Mouse (Mus musculus) large intestine, adult 2 months (tissue): ENCODE results near the gene Srebf2. TPM values are rescaled to one million over a fixed set of nuclear protein-coding genes. Genes with fewer than 3 reads are reported as not detected.

Experiments
- DNase-seq: peaks from one replicate; pipeline ENCODE4 v3.0.0-alpha.2; 2012; ENCODE audit warnings: low read depth, low spot score
- WGBS: fragments of 180-500 bp; shearing (Covaris S2); methylation state at CpG from one replicate; pipeline ENCODE4 v1.1.7; 2018; 5-methylcytosine and 5-hydroxymethylcytosine counted together
- polyA plus RNA-seq: library from polyadenylated mRNA; depleted of rRNA; stranded (reverse); fragments of >200 nt; gene quantifications from 2 replicates; pipeline ENCODE4 v1.2.3, GENCODE M21; 2012

Srebf2 gene
- polyA plus RNA-seq, 1 experiment, result 113 TPM

DNA sequence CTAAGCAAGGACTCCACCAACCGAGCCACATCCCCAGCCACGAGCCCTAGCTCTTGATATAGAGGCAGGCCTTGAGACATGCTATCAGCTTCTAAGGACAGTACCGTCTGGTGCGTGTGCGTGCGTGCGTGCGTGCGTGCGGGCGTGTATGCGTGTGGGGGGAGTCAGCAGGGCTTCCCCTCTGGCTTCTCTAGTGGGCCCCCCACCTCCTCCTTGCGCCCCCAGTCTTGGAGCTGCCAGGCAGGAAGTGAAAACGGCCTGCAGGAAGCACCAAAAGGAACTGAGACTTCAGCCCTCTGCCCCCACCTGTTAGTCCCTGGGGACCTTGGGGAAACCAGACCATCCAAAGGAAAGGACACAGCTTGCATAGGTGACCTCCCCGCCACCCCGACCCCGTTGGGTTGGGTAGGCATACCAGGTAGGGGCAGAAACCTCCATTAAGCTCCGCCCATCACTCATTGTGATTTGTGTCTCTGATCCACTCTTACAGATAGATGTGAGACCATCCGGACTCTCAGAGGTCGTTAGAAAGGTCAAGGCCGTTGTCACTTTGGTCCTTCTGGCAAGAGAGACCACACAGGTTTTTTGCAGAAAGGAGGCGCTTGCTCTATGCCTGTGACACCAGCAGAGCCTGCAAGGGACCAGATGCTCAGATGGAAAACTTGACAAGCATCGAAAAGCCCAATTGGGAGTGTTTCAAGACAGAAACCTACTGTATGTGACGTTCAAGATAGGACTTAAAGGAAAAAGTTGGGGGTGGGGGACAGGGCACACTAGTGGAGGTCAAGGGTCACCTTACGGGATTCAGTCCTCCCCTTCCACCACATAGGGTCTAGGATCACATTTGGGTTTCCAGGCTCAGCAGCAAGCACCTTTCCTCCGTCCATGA lies 72.0 kb downstream of the Srebf2 start:
- WGBS, result 70% methylated on average over 26 of the region's 26 CpGs
- DNase-seq, result no peak

DNA sequence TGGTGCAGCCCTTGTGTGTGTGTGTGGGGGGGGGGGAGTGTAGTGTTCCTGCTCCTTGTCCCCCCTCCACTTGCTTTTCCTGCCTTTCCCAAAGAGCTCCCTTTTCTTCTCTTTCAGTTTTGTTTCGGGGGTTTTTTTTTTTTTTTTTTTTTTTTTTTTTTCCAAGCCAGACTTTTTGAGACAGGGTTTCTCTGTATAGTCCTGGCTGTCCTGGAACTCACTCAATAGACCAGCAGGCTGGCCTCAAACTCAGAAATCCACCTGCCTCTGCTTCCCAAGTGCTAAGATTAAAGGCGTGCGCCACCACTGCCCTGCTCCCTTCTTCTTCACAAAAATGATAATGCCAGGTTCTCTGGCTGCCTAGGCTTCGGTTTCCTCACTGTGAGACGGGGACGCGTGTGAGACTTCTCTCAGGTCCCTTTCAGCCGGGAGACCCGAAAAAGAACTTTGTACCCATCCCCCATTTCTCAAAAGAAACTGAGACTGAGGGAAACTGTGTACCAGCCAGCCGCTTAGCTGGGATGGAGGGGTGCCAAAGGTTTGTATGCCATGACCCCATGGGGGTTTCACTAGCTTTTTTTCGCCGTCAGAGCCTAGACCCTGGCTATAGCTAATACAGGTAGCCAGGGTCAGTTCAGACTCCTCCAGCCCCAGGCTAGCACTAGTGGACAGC lies 73.2 kb downstream of the Srebf2 start:
- no peak for DNase-seq
- WGBS, result 76% methylated on average over 11 of the region's 12 CpGs

DNA sequence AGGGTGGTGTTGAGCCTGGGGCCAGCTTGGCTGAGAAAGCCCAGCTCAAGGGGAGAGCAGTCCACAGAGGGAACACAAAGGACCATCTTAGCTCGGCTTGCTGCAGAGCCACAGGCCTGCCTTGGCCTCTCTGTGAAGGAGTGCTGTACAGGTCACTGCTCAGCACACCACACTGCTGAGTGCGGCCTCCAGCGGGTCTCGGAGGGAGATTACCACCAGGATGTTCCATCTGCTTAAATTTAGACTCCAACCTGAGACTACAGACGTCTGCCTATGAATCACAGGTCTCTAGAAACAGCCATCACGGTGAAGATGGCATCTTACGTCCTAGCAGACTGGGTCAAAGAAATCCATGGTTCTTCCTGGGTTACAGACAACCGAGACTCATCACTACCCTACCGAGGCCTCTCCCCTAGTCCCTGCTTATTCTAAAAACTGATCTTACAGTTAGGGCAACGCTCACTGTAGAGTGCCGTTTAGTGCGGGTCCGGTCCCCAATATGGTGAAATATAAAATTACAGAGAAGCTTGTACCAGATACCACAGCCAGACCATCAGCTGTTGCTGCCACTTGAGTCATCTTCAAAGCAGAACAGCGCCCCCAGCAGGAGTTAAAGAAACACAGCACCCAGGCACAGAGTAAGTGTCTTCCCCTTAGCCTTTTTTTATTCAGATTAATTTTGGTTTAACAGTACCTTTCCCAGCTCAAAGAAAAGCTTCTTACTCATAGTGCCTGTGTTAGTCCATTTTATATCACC lies 74.3 kb downstream of the Srebf2 start:
- no peak for DNase-seq
- 75% methylated on average over 14 of the region's 14 CpGs for WGBS

DNA sequence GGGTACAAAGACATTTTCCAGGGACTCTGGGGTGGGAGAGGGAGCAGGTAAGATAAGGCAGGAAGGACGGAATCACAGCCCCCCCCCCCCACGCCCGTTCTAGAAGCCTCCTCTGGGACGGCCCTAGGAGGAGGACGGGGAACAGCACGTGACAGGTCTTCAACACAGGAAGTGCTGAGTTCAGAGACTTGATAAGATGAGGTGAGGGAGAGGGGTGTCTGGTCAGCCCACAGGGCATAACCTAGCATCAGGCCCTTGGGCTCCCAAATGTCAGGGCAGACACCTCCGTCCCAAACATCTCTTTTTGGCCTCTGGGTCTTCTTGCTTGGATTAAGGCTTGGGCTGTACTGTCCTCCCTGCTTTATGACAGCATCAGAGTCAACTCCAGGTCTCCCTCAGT lies 76.3 kb downstream of the Srebf2 start:
- 28% methylated on average over 7 of the region's 7 CpGs for WGBS
- DNase-seq, result no peak

DNA sequence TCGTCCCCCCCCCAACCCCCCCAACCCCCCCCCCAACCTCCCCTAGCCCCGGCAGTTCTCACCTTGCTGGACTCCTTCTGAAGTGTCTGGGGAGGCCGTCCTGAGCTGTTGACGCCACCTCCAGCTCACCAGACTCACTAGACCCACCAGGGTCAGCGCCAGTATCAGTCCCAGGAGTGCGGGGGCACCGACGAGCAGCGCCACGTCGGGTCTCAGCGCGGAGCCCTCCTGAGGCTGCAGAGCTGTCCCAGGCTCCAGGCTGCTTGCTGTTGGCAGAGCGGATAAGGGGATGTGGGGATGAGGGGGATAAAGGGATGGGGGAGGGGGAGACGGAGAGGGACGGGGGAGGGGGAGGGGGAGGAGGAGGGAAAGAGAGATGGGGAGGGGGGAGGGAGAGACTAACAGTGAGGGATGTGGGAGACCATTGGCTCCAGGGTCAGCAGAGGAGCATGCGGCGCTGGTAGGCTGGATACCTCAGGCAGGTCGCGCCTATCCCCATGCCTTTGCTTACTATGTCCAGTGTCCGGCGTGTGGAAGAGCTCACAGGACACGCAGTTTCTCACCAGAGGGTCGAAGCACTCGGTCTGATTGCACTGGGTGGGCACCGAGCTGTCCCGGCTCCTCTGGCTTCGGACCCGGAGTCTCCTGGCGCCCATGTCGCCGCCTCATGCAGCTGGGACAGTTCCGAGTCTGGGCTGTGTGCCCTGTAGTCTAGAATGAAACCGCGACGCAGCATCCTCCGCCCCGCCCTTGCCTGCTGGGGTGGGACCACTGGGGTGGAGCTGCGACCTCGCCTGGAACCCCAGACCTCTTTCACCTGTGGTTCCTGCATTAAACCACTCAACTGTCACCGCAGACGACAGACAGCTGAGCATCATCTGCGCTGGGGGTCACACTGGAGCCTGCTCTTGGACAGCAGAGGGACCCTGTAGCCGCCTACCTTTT lies 76.9 kb downstream of the Srebf2 start, which contains the start of gene Tnfrsf13c:
Tnfrsf13c (minus strand) TSS at position 713 of the 945 bp plus-strand sequence.
- no peak for DNase-seq
- WGBS, result 4% methylated on average over 44 of the region's 44 CpGs

DNA sequence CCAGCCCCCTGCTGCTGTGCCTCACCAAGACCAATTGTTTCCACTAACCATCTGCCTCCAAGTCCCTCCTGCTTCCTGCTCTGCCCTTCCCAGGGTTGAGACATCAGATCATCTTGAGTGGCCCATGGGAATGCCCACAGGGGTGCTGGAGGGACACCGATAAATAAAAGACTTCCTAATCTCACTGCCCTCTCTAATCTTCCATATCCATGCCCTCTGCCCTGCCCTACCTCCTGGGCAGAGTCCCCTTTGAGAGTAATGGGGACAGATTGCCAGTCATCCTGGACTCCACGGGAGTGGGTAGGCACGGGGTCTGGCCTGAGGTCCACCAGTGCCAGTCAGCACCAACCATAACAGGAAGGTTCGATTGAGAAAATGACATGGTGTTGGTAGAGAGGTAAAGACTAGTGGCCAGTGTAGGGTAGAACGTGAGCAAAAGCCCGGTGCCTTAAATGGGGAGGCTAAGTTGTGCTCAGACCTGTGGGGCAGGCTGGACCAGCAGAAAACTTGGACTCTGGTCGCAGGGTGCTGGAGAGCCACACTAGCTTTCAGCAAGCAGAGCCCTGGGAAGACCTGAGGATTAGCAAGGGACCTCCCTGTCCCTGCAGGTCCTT lies 77.7 kb downstream of the Srebf2 start:
- no peak for DNase-seq
- WGBS, result 37% methylated on average over 7 of the region's 7 CpGs

DNA sequence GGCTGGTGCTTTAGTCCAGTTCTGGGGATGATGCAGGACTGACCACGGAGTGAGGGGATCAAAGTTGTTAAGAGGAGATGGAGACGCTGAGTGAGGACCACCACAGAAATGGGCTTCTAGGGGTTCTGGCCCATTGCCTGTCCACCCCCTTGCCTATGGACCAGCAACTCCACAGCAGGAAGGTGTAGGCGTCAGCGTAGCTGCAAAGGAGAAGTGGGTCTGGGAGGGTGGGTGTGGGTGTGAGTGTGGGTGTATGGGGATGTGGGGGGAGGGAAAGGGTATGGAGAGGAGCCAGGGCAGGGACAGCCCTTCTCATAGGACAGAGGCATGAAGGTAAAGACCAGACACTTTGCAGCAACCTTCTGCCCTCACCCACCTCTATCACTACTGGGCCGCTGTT lies 78.8 kb downstream of the Srebf2 start:
- 90% methylated on average over 5 of the region's 5 CpGs for WGBS
- no peak for DNase-seq

DNA sequence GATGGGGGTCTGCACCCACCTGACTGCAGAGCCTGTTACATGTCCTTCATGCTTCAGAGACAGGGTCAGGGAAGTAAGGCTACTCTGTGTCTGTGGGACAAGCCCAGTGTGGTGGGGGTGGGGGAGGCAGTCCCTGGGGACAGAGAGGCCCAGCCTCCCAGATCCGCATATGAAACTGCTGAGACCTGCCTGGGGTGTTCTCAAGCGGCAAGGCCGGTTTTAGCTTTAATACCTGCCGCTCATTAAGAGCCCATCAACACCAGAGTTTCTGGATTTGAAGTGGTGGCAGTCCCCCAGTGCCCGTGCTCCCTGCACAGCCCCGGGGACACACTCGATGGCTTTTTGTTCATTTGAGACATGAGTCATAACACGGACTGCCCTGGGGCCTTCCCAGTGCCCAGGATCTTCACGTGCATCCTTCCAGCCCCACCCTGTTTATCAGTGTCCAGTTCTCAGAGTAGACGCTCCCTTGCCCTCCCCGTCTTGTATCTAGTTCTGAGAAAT lies 82.6 kb downstream of the Srebf2 start:
- WGBS, result 39% methylated on average over 11 of the region's 11 CpGs

DNA sequence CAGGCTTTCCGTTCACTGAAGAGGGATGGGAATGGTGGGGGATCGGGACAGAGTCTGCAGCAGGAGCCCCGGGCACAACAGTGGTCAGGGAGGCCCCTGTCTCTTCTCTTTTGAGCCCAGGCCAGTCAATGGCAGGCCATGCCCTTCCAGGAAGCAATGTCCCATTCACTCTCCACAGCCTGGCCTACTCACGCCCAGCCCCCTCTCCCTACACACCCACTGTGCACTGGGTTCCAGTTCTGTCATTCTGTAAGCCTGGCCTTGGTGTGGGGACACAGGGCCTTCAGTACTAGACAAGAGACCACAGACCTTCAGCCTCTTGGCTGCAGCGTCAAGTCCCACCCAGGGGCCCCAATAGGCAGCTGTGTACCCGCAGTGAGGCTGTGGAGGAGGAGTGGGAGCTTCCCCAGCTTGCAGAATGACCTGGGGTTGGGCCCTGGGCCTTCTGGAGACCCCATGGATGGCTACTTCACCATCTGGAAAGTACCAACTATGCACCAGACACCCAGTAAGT lies 83.2 kb downstream of the Srebf2 start:
- 77% methylated on average over 6 of the region's 6 CpGs for WGBS
- DNase-seq, result no peak

More for the DNA sequence above, 82.6 kb downstream of the Srebf2 start:
- DNase-seq, result no peak

DNA sequence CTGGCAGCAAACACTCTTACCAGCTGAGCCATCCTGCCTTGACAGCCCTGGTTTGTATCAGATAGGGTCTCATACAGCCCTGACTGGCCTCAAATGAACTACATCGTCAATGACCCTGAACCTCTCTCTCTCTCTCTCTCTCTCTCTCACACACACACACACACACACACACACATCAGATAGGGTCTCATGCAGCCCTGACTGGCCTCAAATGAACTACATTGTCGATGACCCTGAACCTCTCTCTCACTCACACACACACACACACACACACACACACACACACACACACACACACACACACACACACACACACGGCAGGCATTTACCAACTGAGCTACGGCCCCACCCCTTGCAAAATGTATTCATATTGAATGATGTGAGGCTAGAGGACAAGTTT lies 84.1 kb downstream of the Srebf2 start:
- 57% methylated on average over 4 of the region's 4 CpGs for WGBS
- no peak for DNase-seq

DNA sequence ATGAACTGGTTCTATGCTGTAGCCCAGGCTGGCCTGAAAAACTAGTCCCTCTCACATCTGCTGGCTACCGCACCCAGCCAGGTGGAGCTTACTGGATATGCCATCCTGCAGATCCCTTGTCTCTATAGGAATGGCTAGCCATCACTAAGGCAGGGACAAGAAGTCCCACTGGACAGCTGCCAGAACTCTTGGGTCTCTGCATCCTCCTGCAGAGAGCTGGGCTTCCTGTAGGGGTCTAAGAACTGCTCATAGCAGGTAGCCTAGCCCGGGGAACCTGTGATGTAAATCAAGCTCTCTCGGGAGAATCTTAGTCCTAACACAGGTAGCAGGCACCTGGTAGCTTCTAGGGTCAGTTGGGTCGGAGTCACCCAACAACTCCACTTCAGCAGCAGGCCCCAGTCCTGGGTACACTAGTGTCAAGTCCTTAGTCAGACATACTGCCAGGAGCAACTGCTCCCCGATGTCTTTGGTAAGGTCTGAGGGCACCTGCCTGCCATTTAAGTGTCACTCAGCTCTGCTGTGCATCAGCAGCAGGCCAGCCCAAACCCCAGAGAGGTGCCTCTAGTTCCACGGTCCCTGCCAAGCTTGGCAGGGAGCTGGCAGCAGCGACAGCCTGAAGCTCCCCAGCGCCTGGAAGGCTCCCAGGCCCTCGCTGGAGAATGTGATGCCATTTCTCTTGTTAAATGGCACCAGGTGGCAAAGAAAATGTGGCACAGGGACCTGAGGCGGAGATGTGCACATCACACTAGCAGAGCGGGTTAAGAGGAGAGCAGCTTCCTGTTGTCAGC lies 84.8 kb downstream of the Srebf2 start:
- no peak for DNase-seq
- 57% methylated on average over 11 of the region's 11 CpGs for WGBS

DNA sequence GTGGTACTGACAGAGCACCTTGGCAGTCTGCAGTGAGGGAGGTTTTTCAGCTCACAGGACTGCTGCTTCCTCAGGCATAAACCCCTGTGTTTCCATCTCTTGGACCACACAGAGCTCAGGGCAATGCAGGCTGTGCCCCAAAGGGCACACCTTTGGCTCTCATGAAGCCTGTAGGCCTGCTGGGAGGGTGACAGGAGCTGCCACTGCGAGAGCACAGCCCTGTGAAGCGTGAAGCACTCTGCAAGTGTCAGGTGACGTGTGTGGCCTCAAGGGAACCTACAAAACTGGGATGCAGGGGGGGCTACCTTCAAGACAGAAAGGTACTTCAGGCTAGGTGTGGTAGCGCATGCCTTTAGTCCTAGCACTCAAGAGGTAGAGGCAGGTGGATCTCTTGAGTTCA lies 85.7 kb downstream of the Srebf2 start:
- WGBS, result 84% methylated on average over 4 of the region's 4 CpGs
- no peak for DNase-seq

DNA sequence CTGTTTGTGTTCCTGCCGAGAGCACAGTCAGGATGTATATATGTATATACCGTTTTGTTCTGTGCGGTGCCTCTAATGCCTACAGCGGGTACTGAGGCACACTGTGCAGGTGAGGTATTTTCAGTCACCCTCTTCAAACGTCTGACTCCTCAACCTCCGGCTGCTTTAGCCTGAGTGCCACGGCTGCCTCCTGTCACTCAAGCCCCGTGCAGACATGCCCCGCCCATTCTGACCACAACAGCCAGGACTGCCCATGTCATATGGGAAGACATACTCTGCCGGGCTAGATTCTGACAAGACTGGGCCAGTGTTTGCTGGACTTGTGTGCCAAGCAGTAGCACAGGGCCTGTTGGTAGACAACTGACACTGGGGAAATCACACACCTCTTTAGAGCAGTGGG lies 88.7 kb downstream of the Srebf2 start:
- WGBS, result 70% methylated on average over 10 of the region's 10 CpGs
- no peak for DNase-seq

DNA sequence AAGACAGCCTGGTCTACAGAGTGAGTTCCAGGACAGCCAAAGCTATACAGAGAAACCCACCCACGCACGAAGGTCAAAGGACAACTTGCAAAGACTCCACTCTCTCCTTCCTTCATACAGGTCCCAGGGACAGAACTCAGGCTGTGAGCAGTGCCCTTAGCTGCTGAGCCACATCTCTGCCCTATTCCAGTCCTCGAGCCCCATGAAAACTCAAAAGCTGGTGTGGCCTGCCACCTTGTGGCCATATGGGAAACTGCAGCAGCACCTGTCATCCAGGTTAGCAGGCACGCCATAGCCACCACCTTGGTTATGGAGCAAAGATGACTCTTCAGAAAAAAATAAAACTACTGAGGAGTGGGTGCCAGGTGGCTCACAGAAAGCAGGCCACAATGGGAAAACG lies 89.6 kb downstream of the Srebf2 start:
- DNase-seq, result peak; percentile 57
- WGBS, result 14% methylated on average over 5 of the region's 5 CpGs

DNA sequence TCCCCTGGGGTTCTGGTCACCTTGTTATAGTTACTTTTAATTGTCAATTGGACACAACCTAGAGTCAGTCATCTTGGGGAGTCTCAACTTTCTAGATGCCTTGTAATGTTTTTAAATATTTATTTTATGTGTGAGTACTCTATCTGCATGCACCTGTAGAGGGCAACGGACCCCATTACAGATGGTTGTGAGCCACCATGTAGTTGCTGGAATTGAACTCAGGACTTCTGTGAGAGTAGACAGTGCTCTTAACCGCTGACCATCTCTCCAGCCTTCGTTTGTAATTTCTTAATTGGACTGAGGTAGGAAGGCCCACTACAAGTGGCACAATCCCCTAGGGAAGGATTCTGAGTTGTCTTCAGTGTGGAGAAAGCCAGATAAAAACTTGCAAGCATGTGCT lies 96.3 kb downstream of the Srebf2 start:
- no peak for DNase-seq
- WGBS, result 68% methylated on average over 3 of the region's 3 CpGs

DNA sequence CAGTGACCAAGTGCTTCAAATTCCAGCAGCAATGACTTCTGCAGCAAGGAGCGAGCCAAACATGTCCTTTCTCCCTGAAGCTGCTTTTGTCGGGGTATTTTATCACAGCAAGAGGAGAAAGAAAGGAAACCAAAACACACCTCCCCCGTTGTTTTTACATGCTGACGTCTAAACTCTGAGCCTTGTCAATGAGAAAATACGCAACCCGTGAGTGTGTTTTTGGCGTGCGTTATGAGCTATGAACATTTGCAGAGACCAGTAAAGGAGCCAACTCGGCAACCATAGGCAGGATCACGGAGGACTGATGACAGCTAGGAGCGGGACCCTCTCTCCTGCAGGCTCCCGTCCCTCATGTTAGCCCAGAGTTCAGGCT lies 96.7 kb downstream of the Srebf2 start:
- WGBS, result 3% methylated on average over 12 of the region's 12 CpGs
- no peak for DNase-seq

DNA sequence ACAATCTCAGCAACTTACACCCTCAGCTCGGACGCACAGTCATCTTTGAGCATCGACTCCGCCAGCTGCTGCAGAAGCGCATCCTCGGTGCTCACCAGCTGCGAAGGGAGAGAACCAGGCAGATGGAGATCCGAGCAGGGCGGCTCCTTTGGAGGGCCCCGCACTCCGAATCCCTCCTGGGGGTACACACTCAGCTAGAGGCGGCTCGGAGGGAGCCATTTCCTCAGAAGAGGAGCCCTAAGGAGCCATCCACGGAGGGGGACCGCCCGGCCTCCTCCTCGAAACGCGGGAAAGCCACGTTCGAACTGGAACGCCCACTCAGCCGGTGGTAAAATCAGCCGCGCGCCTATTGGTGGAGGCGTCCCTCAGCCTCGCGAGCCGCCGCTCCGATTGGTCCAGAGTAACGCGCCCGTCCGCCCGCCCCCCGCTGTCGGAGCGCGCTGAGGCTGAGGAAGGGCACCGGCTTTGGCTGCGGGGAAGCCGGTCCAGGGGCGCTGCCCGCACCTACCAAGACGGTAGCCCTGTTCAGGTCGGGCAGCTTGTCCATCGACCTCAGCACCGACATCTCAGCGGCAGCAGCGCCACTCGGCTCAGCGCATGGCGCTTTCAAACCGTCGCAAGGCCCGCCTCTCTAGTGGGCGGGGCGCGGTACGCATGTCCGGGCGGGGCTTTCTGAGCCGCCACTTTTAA lies 97.3 kb downstream of the Srebf2 start, which contains the start of gene Cenpm:
Cenpm (minus strand) TSS at position 634 of the 690 bp plus-strand sequence.
- DNase-seq, result peak; percentile 65
- WGBS, result under 1% methylated on average over 65 of the region's 65 CpGs
